Mouse (Mus musculus) kidney, postnatal 25 days (tissue): ENCODE measurements at regions not wholly inside any gene's neighbourhood (a gene's known extent, or its start where the extent isn't known, plus 50 kb on each side); places are given as distances from the start of the nearest gene placed in this dataset.

Experiments
- DNase-seq, 2 experiments: peaks; one replicate each; pipeline ENCODE4 v3.0.0; 2021; ENCODE audit warnings: mixed read lengths in 2 of 2

GRCm38 (mm10) chr5:24237201-24237600 is 72.4 kb downstream of the Nupl2 start:
- no peak for DNase-seq

GRCm38 (mm10) chr5:24239006-24239405 is 74.2 kb downstream of the Nupl2 start:
- DNase-seq: no peak

- DNase-seq: no peak
Observed at GRCm38 (mm10) chr5:24244211-24244610, 79.4 kb downstream of the Nupl2 start.

GRCm38 (mm10) chr5:24255421-24255820 is 90.7 kb downstream of the Nupl2 start:
- DNase-seq: no peak

GRCm38 (mm10) chr5:24261098-24261497 is 90.3 kb downstream of the Kcnh2 start:
- DNase-seq: peak; percentile 64 to 76

- DNase-seq: no peak
Observed at GRCm38 (mm10) chr5:24262146-24262545, 89.3 kb downstream of the Kcnh2 start.

- DNase-seq: no peak
Observed at GRCm38 (mm10) chr5:24264151-24264550, 87.3 kb downstream of the Kcnh2 start.

GRCm38 (mm10) chr5:24265431-24265830 is 86.0 kb downstream of the Kcnh2 start:
- DNase-seq: no peak

- DNase-seq: peak; percentile 88 to 90
Observed at GRCm38 (mm10) chr5:24266344-24267295, 84.8 kb downstream of the Kcnh2 start.
